Mouse (Mus musculus) erythroid progenitor cell, adult 5-6 weeks (primary cell): ENCODE measurements around the gene Ift43. TPM values are rescaled to one million over a fixed set of nuclear protein-coding genes. Genes with fewer than 3 reads are reported as not detected.

ENCODE experiments used
- ATAC-seq: replicated peaks from 2 replicates; pipeline ENCODE4 v1.8.0; 2016; ENCODE audit warnings: moderate number of reproducible peaks, mild to moderate bottlenecking, moderate TSS enrichment, inconsistent platforms; ENCODE audit not compliant: poor library complexity, low FRiP score, severe bottlenecking
- total RNA-seq, 2 experiments: library from RNA; stranded (forward) in 1 of 2; stranded (reverse) in 1 of 2; fragments of 150-400 nt in 1 of 2; fragments of 186-747, 209-891 nt in 1 of 2; gene quantifications; 2 replicates each; pipeline versions ENCODE4 v1.2.3 to v1.2.4; 2015 to 2017; ENCODE audit warnings: low replicate concordance in 2 of 2

Gene Ift43
- total RNA-seq, 2 experiments from 2014 or later: not detected

DNA sequence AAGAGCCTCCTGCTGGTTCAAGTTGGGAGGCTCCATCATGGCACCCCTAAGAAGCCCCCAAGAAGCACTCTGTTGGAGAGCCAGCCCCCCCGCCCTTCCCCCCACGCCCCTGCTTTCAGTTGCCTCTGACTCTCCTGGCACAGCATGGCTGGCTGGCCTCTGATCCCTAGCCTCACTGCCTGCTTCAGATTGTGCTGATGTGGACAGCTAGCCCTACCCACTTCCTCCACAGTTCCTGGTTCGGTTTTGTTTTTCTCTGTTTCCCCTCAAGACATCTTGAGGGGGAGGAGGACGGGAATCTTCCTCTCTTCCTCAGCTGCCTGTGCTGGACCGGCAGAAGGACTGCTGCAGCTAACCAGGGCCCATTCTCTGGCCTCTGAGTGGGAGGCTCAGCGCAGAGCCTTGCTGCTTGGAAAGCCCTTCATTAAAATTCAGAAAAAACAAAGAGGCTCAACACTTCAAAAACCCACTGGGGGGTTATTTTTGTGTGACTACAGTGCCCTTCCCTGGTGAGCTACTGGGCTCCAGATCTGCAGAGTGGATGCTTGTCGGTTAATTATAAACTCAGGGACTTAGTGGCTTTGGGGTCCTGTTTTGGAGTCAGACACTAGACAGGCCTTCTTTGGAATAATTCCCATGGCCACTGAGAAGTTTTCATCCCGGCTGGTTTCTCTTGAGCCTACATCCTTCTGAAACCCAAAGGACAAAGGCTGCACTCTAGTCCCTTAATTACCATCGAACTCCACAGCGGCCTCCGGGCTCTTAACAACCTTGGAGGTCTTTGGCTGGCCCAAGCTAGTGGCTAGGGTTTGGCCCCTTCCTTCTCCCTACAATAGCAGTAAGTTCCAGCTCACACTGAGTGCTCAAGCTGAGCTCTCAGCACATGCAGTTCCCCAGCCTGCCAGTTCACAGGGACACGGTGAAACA lies 80.8 kb downstream of the Ift43 start:
- no peak for ATAC-seq

DNA sequence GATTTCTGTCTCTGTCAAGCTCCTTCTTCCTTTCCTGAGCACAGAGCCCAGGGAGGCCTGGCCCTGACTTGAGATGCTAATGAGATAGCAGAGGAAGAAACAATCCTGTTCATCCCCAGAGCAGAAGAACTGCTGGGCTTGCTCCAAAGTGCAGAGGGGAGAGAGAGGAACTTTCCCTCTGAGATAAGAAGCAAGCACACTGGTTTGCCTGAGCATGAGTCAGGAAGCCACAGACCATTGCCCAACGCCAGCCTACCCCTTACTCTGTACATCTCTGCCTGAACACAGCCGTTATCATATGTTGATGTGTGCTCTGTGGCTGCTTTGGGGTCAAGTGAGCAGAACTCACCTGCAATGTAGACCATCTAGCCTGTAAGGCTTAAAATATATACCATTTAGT lies 83.9 kb downstream of the Ift43 start:
- no peak for ATAC-seq

DNA sequence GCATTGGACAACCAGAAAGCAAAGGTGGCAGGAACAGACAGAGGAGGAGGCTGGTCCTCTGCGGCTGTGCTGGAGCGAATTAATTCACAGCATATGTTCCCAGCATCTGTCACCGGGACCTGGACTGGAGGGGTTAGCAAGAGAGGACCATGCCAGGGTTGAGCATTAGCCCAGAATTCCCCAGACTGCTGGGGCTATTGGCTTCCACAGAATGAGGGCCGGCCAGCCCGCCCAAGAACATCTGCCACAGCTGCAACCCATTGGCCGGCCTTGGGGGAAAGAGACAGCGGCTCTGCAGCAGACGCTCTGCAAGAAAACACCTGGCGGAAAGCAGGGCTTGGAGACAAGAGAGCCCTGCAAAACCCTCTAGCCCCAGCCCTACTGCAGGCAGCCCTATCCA lies 84.7 kb downstream of the Ift43 start:
- no peak for ATAC-seq

DNA sequence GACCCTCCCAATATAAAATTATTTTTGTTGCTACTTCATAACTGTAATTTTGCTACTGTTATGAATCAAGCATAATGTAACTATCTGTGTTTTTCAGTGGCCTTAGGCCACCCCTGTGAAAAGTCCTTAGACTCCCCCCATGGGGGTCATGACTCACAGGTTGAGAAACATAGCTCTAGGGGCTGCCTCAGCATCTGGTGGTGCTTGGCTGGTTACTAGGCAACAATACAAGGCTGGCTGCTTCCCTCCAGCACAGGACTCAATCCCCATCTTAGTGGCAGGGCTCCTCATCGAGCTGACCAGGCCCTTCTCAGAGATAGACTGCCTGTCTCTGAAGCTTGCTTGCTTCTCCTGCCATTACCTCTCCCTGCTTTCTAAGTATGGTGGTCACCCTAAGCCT lies 86.4 kb downstream of the Ift43 start:
- no peak for ATAC-seq

DNA sequence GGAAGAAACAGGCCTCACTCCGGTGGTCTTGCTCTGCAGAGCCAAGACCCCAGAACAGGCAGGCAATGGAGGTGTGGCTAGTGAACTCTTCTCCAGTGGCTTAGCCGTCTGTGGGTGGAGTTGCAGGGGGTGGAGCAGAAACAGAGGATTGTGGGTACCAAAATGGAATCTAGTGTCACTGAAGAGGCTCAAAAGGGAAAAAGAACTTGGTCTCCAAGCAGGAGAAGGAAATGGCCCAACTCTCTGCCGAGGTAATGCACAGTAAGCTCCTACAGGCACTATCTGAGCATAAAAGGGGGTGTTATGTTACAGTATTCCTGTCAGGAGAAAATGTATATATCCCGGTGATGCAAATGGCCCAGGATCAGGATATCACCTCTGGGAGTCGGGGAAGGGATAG lies 86.9 kb downstream of the Ift43 start:
- ATAC-seq: no peak

DNA sequence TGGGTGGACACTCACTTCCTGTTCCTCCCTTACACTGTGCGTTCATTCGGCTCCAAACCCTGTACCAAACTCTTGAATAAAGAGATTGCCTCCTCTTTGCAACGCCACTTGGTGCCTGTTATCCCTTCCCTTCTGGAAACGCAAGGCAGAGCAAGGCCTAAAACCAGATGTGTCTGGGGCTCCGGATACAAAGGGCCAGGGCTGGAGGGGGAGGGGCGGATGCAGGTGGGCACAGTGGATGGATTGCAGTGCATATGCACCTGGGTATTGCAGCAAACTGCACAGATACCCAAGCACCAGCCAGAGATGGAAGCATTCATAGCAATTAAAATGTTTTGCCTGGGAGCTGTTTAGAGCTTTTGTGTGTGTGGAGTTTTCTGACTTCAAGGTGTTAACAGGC lies 91.0 kb downstream of the Ift43 start:
- no peak for ATAC-seq

DNA sequence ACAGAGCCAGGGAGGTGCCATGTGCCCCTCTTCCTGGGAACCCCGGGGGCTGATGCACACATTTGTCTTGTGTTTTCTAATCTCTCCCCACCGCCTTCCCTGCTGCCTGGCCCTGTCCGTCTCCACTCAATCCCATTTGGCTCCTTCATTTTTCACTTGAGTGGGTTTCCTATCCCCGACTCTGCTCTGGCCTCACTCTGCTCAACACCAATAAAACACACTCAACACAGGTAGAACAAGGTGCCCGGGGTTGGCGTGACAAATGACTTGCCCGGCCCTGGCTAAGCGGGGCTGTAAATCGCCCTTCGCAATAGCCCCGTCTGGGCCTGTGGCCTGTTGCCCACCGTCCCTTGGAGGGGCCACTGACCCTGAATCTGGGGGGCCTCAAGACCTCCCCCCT lies 92.0 kb downstream of the Ift43 start:
- no peak for ATAC-seq

DNA sequence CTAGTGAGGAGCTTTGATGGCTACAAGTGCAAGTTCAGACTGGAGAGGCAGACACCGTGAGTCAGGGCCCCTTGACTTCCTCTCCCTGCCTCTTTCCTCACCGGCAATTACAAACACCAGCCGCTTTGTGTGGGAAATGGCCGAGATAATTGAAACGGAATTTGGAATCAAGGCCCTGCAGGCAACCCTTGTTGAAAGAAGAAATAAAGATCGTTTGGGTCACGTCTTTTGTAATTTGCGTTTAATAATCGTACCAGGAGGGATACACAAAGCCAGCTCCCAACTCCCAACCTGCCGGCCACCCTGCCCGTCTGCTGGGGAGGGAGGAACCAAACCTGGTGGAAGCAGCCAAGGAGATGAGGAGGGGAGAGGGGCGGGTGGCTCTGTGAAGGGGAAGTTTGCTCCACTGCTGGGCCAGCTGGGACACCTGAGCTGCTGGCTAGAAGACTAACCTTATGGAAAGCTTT lies 93.2 kb downstream of the Ift43 start:
- ATAC-seq: no peak

DNA sequence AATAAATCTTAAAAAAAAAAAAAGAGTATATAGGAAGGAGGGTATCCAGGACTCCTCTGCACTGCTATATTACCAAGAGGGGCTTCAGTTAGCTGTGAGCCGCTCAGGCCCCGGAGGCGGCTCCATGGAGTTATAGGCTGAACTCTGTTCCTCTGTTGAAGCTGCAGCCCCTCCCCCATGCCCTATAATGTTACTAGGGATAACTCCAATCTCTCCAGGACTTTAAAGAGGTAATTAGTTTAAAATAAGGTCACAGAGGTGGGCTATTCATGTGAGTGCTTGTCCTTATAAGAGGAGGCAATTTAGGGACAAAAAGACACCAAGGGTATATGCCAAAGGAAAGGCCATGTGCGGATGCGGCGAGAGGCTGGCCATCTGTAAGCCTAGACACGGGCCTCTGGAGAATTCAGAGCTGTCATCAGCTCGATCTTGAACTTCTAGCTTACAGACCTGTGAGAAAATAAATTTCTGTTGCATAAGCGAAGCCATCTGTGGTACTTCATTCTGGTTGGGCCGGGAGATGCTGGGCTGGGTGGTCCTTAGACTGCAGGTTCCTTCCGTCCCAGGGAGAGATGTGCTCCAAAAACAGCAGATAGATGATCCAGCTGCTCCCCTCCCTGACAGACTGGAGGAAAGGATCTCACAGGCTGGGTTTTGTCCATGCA lies 94.5 kb downstream of the Ift43 start:
- ATAC-seq: no peak

DNA sequence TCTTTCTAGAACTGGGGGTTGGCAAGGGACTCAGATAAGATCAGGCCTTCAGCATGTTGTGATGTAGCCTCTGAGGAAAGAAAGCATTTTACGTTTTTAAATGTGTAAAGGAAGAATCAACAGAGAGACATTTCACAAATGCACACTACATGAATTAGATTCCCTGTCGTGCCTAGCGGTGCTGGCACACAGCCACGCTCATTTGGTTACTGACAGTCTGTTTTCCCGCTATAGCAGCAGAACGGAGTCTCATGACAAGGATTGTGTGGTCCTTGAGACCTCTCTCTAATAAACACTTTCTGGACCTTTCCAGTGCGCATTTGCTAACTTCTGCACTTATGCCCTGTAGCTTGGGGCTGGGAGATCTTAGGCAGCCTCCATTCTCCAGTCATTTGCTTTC lies 96.9 kb downstream of the Ift43 start:
- ATAC-seq: no peak

DNA sequence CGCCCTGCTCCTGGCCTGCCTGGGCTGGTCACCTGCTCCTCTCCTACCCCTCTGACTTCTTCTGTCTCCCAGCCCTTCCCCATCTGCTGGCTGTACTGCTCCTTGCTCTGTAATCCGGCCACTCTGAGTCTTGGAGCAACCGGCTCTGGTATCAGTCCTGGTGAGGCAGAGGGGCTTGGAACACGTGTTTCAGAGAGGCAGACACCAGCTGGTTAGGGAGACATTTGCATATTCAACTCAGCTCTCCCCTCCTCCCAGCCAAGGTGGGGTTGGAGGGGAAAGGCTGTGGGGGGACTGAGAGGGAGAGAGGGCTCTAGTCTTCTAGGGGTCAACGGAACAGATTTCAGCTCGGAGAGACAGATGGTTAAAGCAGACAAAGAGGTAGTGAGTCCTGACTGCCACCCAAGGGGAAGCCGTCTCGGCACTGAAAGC lies 99.0 kb downstream of the Ift43 start:
- ATAC-seq: no peak

DNA sequence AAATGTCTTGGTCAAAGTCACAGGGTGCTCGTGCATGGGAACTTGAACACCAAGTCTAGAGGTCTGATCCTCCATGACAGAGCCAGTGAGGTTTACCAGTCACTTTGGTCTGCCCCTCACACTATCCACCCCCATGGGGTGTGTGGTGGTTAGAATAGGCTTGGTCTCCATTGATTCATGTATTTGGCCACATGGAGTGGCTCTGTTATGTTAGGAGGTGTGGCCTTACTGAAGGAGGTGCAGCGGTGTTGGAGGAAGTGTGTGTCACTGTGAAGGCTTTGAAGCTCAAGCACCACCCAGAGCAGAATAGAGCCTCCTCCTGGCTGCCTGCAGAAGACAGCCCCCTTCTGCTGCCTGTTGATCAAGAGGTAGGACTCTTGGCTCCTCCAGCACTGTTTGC lies 99.5 kb downstream of the Ift43 start:
- ATAC-seq: no peak

DNA sequence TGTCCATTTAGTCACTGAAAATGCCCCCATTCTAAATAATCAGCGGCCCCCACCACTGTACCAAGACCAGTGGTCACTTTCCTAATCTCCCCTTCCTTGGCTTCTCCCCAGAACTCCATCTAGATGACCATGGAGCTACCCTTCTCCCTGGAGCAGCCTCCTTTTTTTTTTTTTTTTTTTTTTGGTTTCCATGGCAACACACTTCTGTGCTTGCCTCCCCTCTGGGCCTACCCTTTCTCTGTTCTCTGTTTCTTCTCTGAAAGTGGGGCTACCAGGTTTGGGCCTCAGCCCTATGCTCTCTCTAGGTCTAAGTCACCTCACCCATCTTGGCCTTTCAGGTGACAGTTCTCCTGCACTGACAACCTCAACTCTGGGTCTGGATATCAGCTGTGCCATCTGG lies 100.1 kb downstream of the Ift43 start:
- ATAC-seq: no peak

DNA sequence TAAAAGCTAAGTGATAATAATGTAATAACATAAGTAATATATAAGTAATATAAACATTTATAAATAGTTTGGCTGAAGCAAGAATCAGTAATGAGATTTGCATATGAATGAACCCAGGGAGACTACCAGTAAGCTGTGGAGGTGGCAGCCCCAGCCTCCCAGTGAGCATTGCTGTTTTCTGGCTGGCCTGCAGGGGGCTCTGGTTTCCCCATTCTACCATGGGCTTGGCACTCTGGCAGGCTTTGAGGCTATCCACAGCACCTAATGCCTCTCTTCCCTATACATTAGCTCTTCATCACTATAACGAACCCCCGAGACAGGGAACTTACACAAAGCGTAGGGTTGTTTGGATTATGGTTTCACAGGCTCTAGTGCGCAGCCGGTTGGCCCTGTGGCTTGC lies 105.8 kb downstream of the Ift43 start:
- no peak for ATAC-seq

DNA sequence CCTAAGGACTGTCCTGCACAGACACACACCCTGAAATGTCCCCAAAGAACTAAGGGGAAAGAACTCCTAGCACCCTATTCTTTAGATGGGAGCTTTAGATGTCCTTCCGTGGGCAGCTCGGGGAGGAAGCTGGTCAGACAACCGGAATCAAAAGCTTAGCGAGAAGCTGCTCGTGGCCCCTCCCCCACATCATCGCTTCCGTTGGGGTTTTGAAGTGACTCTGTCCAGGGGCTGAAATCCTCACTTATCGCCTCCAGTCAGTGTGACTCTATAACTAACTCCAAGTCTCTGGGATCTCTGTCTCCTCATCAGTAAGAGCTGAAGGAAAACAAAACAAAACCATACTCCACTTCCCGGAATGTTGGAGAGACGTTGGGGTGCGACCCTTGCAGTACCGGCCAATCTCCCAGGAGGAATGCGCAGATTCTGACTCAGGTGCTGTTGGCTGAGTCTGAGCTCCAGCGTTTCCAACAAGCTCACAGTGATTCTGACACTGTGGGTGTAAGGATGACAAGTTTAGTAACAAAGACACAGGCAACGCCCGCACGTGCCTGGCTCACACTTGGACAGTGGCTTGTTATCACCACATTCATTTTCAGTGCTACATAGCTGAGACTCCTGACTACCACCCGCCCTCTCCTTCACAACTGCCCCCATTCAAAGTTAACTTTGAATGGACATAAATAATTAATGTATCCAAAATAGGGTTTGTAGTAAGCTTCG lies 107.4 kb downstream of the Ift43 start:
- no peak for ATAC-seq

DNA sequence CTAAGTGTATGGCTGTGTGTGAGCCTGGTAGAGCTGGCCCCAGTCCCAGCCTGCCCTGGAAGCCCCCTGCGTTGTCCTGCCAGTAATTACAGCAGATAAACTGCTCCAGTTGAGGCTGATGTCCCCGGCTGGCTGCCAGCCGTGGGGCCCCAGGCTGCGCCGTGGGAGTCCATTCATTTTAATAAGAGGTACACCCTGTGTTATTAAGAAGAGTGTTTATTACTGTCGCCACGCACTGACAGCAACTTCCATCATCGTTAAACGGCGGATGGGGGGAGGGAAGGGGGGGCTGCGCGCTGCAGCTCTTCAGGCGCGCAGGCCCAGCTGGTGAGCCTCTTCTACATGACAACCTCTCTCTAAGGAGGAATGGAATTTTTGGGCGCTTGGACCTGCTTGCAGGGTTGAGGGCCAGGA lies 109.7 kb downstream of the Ift43 start:
- no peak for ATAC-seq

DNA sequence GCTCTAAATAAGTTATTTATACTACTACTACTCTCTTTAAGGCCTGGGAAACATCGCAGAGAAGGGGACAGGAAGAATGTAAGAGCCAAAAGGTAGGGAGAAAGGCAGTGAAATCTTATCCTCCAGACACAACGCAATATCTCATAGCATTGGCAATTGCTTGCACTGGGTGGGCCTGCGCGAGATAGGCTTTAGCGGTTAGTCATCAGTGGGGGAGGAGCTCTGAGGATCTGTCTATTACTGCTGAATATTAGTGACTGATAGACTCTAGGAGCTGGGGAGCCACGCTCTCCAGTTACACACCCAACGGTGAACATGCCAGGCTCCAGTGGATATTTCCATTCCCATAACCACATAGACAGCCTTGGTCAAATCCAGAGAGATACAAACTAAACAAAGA lies 114.6 kb downstream of the Ift43 start:
- ATAC-seq: no peak

DNA sequence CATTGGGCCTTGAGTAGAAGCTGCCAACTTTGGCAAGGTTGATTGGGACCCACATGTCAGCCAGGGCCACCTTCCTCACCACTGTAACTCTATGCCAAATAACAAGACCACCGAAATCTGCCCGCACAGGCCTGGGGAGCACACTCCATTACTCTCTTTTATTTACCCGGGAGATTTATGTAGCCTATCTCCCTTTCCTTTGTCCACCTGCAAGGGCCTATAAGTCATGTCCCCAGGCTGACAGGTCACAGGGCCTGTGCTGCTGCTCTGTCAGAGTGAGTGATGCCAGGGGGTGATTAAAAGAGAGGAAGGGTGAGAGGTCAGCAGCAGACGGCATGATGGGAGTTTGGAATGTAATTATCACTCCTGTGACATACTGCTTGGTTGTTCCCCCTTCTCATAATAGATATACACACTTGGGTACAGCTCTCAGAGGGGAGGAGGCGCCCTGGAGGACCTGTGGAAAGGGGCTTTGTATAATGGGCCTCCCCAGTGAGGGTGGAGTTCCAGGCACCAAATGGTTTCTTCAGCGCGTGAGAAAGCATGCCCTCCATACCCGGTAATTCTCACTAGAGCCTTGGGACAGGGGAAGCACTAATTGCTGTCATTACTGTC lies 121.2 kb downstream of the Ift43 start:
- no peak for ATAC-seq

DNA sequence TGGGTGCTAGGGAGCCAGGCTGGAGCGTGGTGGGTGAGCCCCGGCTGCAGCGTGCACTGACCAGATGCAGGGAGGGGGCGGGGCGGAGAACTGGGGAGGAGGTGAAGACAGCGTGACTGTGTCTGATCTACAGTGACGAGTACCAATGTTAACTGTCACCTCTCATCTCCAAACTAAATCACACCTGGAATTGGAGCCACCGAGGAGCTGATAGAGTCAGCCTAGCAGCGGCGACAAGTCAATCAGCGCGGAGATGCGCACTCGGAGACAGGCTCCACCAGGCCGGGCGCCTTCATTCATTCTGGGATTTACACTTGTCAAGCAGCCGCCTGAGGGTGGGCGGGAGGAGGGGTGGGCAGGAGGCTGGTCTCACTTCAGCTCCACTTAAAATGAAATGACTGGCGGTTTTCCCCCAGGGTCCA lies 128.8 kb downstream of the Ift43 start:
- no peak for ATAC-seq
